Mouse (Mus musculus): Measurements from ENCODE around the gene Acsf2.

DNA sequence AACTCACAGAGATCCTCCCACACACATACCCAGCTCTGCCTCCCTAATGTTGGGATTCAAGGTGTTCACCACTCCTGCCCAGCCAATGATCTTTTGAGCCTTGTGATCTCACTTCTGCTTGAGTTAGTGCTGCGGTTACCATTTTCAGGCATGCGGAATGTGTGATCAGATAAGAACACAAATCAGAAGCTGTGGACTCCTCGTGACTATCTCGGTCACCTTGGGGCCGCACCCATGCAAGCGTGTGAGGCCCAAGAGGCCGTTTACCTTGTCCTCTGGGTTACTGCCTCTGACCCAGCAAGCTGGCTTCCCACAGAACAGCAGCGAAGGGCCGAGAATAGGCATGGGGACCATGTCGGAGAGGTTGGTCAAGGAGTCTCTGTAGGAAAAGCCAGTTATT lies 92.7 kb downstream of the Acsf2 start:
- TF ChIP-seq TAL1 (IDR thresholded peaks at IDR 0.05; ENCODE audit: low read length), result no peak
- TF ChIP-seq GATA1 (IDR thresholded peaks at IDR 0.05; ENCODE audit: low read length), result no peak
